Mouse (Mus musculus) layer of hippocampus, postnatal 14 days (tissue): ENCODE measurements at regions not wholly inside any gene's neighbourhood (a gene's known extent, or its start where the extent isn't known, plus 50 kb on each side); places are given as distances from the start of the nearest gene placed in this dataset.

Source experiments
- DNase-seq, 2 experiments: peaks; one replicate each; pipeline ENCODE4 v3.0.0; 2021 to 2022; ENCODE audit warnings: low spot score in 2 of 2, mixed read lengths in 1 of 2

- DNase-seq: no peak
Observed at GRCm38 (mm10) chr11:64236873-64237272, 157.6 kb upstream of the Cox10 start.

GRCm38 (mm10) chr11:64230071-64230470 is 150.8 kb upstream of the Cox10 start:
- DNase-seq: no peak

- DNase-seq: no peak
Observed at GRCm38 (mm10) chr11:64220888-64221287, 141.6 kb upstream of the Cox10 start.

GRCm38 (mm10) chr11:64217181-64217580 is 137.9 kb upstream of the Cox10 start:
- no peak for DNase-seq

- no peak for DNase-seq
Observed at GRCm38 (mm10) chr11:64210916-64211315, 131.6 kb upstream of the Cox10 start.

- DNase-seq: no peak
Observed at GRCm38 (mm10) chr11:64208306-64208705, 129.0 kb upstream of the Cox10 start.

GRCm38 (mm10) chr11:64207358-64207864 is 128.1 kb upstream of the Cox10 start:
- no peak for DNase-seq

GRCm38 (mm10) chr11:64206155-64206554 is 126.9 kb upstream of the Cox10 start:
- peak; percentile 31 to 66 for DNase-seq

- DNase-seq: no peak
Observed at GRCm38 (mm10) chr11:64205069-64205468, 125.8 kb upstream of the Cox10 start.

- no peak for DNase-seq
Observed at GRCm38 (mm10) chr11:64204305-64204704, 125.0 kb upstream of the Cox10 start.

- peak in 1 of 2 experiments; percentile 11 for DNase-seq
Observed at GRCm38 (mm10) chr11:64200874-64201273, 121.6 kb upstream of the Cox10 start.

- no peak for DNase-seq
Observed at GRCm38 (mm10) chr11:64195272-64195671, 116.0 kb upstream of the Cox10 start.

- no peak for DNase-seq
Observed at GRCm38 (mm10) chr11:64188701-64189100, 109.4 kb upstream of the Cox10 start.

- no peak for DNase-seq
Observed at GRCm38 (mm10) chr11:64187488-64188444, 108.5 kb upstream of the Cox10 start.

- no peak for DNase-seq
Observed at GRCm38 (mm10) chr11:64187007-64187406, 107.7 kb upstream of the Cox10 start.

GRCm38 (mm10) chr11:64186590-64186989 is 107.3 kb upstream of the Cox10 start:
- DNase-seq: no peak

GRCm38 (mm10) chr11:64180036-64180435 is 100.8 kb upstream of the Cox10 start:
- DNase-seq: no peak

GRCm38 (mm10) chr11:64173421-64174062 is 94.3 kb upstream of the Cox10 start:
- DNase-seq: no peak

GRCm38 (mm10) chr11:64172926-64173325 is 93.7 kb upstream of the Cox10 start:
- no peak for DNase-seq

GRCm38 (mm10) chr11:64168626-64169025 is 89.4 kb upstream of the Cox10 start:
- DNase-seq: no peak

- DNase-seq: no peak
Observed at GRCm38 (mm10) chr11:64164796-64165195, 85.5 kb upstream of the Cox10 start.

GRCm38 (mm10) chr11:64158281-64158680 is 79.0 kb upstream of the Cox10 start:
- DNase-seq: no peak
